Mouse (Mus musculus): Measurements from ENCODE around the gene Alpl. TPM values are rescaled to one million over a fixed set of nuclear protein-coding genes. Genes with fewer than 3 reads are reported as not detected.
A peak's percentile ranks its signal among the peaks of the same experiment; 100 is the strongest.

Alpl gene
- polyA plus RNA-seq, 1 experiment from 2014 or later, result 9.8 TPM

DNA sequence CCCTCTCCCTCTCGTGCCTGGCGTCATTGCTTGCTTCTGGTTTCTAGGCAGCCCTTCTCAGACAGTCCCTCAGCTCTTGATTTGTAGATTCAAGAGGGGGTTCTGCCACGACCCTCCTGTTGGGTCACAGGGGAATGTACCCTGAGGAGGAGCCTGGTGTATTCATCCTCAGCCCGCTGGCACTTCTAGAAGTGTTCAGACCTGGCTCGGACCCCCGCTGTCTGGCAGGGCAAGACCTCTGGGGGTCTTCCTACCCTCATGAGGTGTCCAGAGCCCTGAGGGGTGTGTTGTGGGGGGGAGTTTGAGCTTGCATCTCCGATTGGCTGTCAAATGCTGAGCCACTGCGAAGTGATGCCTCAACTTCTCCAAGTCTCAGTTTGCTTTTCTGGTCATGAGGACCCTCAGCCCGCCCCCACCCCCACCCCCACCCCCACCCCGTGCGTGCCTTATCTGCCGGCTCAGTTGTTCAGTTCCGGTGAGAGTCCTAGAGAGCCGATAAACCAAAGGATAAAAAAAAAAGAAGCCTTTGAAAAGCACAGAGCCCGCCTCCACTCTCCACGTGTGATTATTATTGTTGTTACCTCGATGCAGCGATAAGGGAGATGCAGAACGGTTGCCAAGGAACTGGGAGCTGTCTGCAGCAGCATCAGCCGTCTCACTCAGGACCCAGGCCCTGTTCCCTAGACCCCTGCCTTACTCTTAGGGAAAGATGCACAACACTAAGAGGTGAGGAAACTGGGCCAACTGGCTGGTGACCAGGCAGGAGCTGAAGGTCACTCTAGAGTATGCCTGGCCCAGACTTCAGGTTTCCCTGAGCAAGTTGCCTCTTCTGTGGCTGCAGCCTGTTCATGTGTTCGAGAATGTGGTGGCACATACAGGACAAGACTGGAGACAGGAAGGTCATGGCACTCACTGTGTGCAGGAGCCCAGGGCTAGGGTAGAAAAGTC lies 96.6 kb downstream of the Alpl start:
- no peak for ATAC-seq (ENCODE audit: insufficient read depth, low FRiP score)
- H3K27ac ChIP-seq (ENCODE audit: low read length), result peak overlapping the region; percentile 94
- no peaks in the 10 kb centered on the region for H3K27me3 ChIP-seq (ENCODE audit: control insufficient read depth, insufficient read depth, low read length)
- H3K4me1 ChIP-seq (ENCODE audit: control insufficient read depth, insufficient read depth, low read length), result peaks cover 44% of the 10 kb centered on the region
- H3K4me3 ChIP-seq (replicated peaks; ENCODE audit: low read length), result no peak overlapping the region
- H3K9ac ChIP-seq (ENCODE audit: low read length), result peak overlapping the region; percentile 17
- no peaks in the 10 kb centered on the region for H3K36me3 ChIP-seq (ENCODE audit: control insufficient read depth, insufficient read depth, low read length)
- WGBS, result 49% methylated on average over 21 of the region's 21 CpGs
- no peak overlapping the region for H3K4me2 ChIP-seq (ENCODE audit: low read depth, low read length)
- no peaks in the 10 kb centered on the region for H3K9me3 ChIP-seq (replicated peaks; ENCODE audit: control insufficient read depth, low read length)

- Histone ChIP-seq H3K27ac (ENCODE audit: low read length) (peak overlapping the region; percentile 94), H3K4me1 (ENCODE audit: control insufficient read depth, insufficient read depth, low read length) (peaks cover 44% of the 10 kb centered on the region), H3K36me3 (ENCODE audit: control insufficient read depth, insufficient read depth, low read length) (no peaks in the 10 kb centered on the region), H3K4me2 (ENCODE audit: low read depth, low read length) (no peak overlapping the region), H3K9ac (ENCODE audit: low read length) (peak overlapping the region; percentile 17), H3K27me3 (ENCODE audit: control insufficient read depth, insufficient read depth, low read length) (no peaks in the 10 kb centered on the region), H3K9me3 (replicated peaks; ENCODE audit: control insufficient read depth, low read length) (no peaks in the 10 kb centered on the region), H3K4me3 (replicated peaks; ENCODE audit: low read length) (no peak overlapping the region)
- peak; percentile 90 for ATAC-seq (ENCODE audit: insufficient read depth, low FRiP score)
- WGBS, result 53% methylated on average over 7 of the region's 7 CpGs
Measured at GRCm38 (mm10) chr4:137698076-137698985, 97.9 kb downstream of the Alpl start.

DNA sequence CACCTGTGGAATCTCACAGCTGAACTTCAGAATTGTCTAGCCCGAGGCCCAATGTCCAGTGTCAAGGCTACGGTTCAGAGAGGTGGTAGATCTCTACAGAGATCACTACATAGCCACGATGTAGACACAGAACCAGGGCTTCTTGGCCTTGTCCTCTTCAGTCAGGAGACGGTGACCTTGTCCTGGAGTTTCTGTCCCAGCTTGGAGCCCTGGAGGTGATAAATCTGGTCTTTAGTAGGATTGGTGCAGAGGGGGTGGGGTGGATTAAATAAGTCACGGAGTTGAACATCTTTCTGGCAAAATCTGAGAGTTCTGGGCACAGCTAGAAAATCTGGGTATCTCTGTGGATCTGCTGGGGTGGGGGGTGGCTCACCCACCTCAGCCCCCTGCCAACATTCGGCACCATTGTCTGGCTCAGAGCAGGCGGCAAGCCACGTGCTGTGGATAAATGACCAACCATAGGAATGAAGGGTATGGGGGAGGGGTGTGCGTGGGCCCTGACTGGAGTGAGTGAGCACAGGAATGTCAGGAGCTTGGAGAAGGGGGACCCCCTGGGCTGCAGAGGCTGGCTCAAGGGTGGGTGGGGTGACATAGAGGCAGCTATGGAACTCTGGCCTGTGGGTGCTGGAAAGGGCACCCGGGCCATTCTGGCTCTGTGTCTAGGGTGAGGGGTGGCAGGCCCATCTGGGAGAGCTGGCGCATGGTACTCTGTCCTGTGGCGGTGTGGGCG lies 98.9 kb downstream of the Alpl start:
- Histone ChIP-seq H3K4me2 (ENCODE audit: low read depth, low read length) (no peak overlapping the region), H3K9ac (ENCODE audit: low read length) (peak overlapping the region; percentile 10; the same call in 1 of the 2 replicates), H3K27ac (ENCODE audit: low read length) (peak overlapping the region; percentile 94), H3K9me3 (replicated peaks; ENCODE audit: control insufficient read depth, low read length) (no peaks in the 10 kb centered on the region), H3K4me3 (replicated peaks; ENCODE audit: low read length) (no peak overlapping the region), H3K27me3 (ENCODE audit: control insufficient read depth, insufficient read depth, low read length) (no peaks in the 10 kb centered on the region), H3K36me3 (ENCODE audit: control insufficient read depth, insufficient read depth, low read length) (no peaks in the 10 kb centered on the region), H3K4me1 (ENCODE audit: control insufficient read depth, insufficient read depth, low read length) (peaks cover 38% of the 10 kb centered on the region)
- 66% methylated on average over 13 of the region's 13 CpGs for WGBS
- ATAC-seq (ENCODE audit: insufficient read depth, low FRiP score), result peak; percentile 26; the same call in 1 of the 2 replicates

DNA sequence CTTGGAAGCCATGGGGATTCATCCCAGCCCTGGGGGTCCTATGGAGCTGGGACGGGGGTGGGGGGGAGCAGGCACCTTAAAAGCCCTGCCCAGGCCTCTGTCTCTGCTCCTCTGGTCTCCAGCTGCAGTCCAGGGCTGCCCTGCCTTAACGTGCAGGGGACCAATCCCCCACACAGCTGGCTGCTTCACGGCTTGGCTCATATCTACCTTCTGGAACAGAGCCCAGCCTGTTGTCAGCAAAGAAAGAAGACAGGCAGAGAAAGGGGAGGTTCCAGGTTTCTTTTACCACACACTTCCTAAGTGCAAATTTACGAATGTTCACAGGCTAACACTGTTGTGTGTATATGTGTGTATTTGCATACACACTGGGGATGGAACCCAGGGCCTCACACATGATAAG lies 100.3 kb downstream of the Alpl start:
- ATAC-seq (ENCODE audit: insufficient read depth, low FRiP score), result no peak; the same call in 1 of the 2 replicates

DNA sequence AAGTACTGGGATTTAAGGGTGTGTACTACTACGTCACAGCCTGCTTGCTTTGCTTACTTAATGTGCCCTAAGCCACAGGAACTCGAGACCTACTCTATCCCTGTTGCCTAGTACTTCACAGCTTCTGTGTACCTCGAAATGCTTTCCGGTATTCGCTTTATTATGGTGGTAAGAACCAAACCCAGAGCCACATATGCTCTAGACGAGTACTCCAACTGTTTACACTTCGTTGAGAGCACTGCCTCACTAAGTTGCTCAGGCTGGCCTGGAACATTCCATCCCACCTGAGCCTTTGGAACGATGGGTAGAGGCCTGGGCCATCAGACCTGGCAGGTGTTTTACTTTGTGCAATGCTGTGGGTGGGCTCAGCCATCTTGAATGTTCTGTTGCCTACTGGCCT lies 100.9 kb downstream of the Alpl start:
- Histone ChIP-seq H3K4me2 (ENCODE audit: low read depth, low read length) (no peak overlapping the region), H3K9ac (ENCODE audit: low read length) (peak overlapping the region; percentile 47; the same call in 1 of the 2 replicates), H3K27me3 (ENCODE audit: control insufficient read depth, insufficient read depth, low read length) (no peaks in the 10 kb centered on the region), H3K36me3 (ENCODE audit: control insufficient read depth, insufficient read depth, low read length) (no peaks in the 10 kb centered on the region), H3K9me3 (replicated peaks; ENCODE audit: control insufficient read depth, low read length) (no peaks in the 10 kb centered on the region), H3K4me1 (ENCODE audit: control insufficient read depth, insufficient read depth, low read length) (peaks cover 31% of the 10 kb centered on the region), H3K4me3 (replicated peaks; ENCODE audit: low read length) (no peak overlapping the region), H3K27ac (ENCODE audit: low read length) (peak overlapping the region; percentile 86)
- 61% methylated on average over 8 of the region's 8 CpGs for WGBS
- no peak for ATAC-seq (ENCODE audit: insufficient read depth, low FRiP score)

More for the DNA sequence above, 100.3 kb downstream of the Alpl start:
- Histone ChIP-seq H3K27ac (ENCODE audit: low read length) (peak overlapping the region; percentile 86), H3K36me3 (ENCODE audit: control insufficient read depth, insufficient read depth, low read length) (no peaks in the 10 kb centered on the region), H3K9me3 (replicated peaks; ENCODE audit: control insufficient read depth, low read length) (no peaks in the 10 kb centered on the region), H3K27me3 (ENCODE audit: control insufficient read depth, insufficient read depth, low read length) (no peaks in the 10 kb centered on the region), H3K9ac (ENCODE audit: low read length) (peak overlapping the region; percentile 47; the same call in 1 of the 2 replicates), H3K4me2 (ENCODE audit: low read depth, low read length) (no peak overlapping the region), H3K4me3 (replicated peaks; ENCODE audit: low read length) (no peak overlapping the region), H3K4me1 (ENCODE audit: control insufficient read depth, insufficient read depth, low read length) (peaks cover 31% of the 10 kb centered on the region)
- 10% methylated on average over 4 of the region's 4 CpGs for WGBS

- Histone ChIP-seq H3K9me3 (replicated peaks; ENCODE audit: control insufficient read depth, low read length) (no peaks in the 10 kb centered on the region), H3K36me3 (ENCODE audit: control insufficient read depth, insufficient read depth, low read length) (no peaks in the 10 kb centered on the region), H3K4me1 (ENCODE audit: control insufficient read depth, insufficient read depth, low read length) (peaks cover 17% of the 10 kb centered on the region), H3K27me3 (ENCODE audit: control insufficient read depth, insufficient read depth, low read length) (no peaks in the 10 kb centered on the region), H3K27ac (ENCODE audit: low read length) (peak overlapping the region; percentile 44), H3K9ac (ENCODE audit: low read length) (no peak overlapping the region), H3K4me3 (replicated peaks; ENCODE audit: low read length) (no peak overlapping the region), H3K4me2 (ENCODE audit: low read depth, low read length) (no peak overlapping the region)
- peak; percentile 65 for ATAC-seq (ENCODE audit: insufficient read depth, low FRiP score)
- WGBS, result 69% methylated on average over 10 of the region's 10 CpGs
Measured at GRCm38 (mm10) chr4:137692107-137692902, 103.9 kb downstream of the Alpl start.
